ENCODE assay signal across 16 mouse cellular contexts in the genomic region with DNA sequence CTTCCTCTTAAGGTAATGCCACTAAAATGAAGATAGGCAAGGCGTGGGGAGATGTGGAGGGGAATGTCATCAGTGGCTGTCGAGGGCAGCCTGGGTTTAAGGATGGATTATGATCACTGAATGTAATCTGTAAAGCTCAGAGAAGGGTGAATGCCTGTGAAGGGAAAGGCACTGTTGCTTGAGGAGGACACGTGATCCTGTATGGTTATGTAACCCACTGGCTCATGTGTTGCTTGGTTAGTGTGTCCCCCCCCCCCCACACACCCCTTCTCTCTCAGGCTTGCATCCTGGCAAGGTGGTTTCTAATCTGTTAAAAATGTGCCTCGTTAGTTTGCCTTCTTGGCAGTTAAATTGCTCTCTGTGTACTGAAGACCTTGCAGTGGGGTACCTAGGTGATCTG.
"Had no signal": no experiment of that assay in that cellular context is flagged by ENCODE, and none has a peak within 500 bp of the region (broad histone marks: within the 10 kb centered on the region; RNA-seq: fewer than 3 reads in every experiment).

No protein-coding gene starts in this region.

- H3K27ac ChIP-seq: liver, embryonic 13.5 days; midbrain, embryonic 10.5 days; midbrain, embryonic 13.5 days; neural tube, embryonic 13.5 days had no signal

- ATAC-seq: intestine, postnatal 0 days; lung, postnatal 0 days; midbrain, embryonic 13.5 days; midbrain, embryonic 16.5 days had no signal

- H3K4me1 ChIP-seq: liver, embryonic 13.5 days; megakaryocyte, embryonic 14.5 days; midbrain, embryonic 10.5 days; midbrain, embryonic 13.5 days had no signal

- DNase-seq: kidney, adult 8-10 months; kidney, postnatal 25 days; liver, embryonic 13.5 days; lung, embryonic 14.5 days; retina, postnatal 1 day; right cerebral cortex, postnatal 25 days; thymus, adult 18-20 months; thymus, postnatal 36 days had no signal

- H3K4me3 ChIP-seq: liver, embryonic 13.5 days; megakaryocyte, embryonic 14.5 days; midbrain, embryonic 10.5 days; midbrain, embryonic 13.5 days; myocyte; neural tube, embryonic 13.5 days had no signal
